Mouse (Mus musculus): Measurements from ENCODE around the gene Gm42906. TPM values are rescaled to one million over a fixed set of nuclear protein-coding genes. Genes with fewer than 3 reads are reported as not detected.
A peak's percentile ranks its signal among the peaks of the same experiment; 100 is the strongest.

The Gm42906 gene
- polyA plus RNA-seq, 1 experiment from 2014 or later = not detected

DNA sequence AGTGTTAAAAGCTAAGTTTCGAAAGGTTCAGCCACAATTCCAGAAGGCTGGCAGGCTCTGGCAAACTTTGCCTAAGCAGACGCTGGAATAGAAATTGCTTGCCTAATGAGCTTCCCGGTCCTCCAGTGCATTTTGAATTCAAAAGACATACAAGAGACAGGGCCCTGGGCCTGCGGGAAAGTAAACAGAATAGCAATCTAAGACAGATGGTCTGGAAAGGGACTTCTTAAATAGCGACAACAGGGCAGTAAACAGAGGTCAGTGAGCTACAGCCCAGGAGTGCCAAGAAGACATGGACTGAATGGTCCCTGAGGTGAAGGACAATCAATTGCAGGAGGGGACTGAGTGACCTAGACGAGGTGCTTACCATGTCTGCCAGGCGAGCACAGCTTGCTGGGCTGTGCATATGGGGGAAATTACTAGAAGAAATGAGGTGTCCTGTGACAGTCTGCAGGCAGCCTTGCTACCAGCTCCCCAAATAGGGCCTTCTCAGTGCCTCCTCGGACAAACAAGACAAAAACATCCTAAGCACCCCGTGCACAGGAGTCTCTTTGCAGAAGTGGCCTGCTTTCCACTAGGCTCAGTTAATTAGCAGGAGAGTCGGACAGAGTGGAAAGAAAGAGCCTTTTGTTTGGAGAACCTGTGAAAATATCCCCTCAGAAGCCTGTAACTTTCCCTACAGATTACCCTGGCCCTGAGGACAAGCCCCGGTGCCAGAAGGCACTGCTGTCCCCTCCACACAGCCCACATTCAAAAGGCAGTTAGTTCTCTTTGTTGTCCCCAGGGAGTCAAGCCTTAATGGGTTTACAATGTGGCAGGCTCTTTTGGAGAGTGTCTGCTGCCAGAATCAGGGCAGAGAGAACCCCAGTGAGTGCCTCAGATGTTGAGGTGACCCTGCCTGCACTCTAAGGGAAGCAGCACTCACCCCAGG is 285.0 kb downstream of the Gm42906 start:
- H3K9ac ChIP-seq = peak overlapping the region; percentile 25; the same call in 1 of the 2 replicates
- DNase-seq (peak; percentile 85), ATAC-seq (ENCODE audit: insufficient read depth) (peak; percentile 92)
- no peaks in the 10 kb centered on the region for H3K27me3 ChIP-seq (ENCODE audit: insufficient read depth, low read length)
- H3K4me2 ChIP-seq = peak overlapping the region; percentile 8; the same call in 1 of the 2 replicates
- H3K9me3 ChIP-seq (ENCODE audit: low read depth, low read length) = no peaks in the 10 kb centered on the region
- peak overlapping the region; percentile 90 for H3K27ac ChIP-seq (ENCODE audit: low read depth)
- peaks cover 25% of the 10 kb centered on the region for H3K4me1 ChIP-seq (ENCODE audit: insufficient read depth)
- WGBS = 11% methylated on average over 11 of the region's 11 CpGs
- H3K4me3 ChIP-seq (ENCODE audit: low read depth, low read length) = no peak overlapping the region
- no peak for TF ChIP-seq CTCF (IDR thresholded peaks at IDR 0.05; ENCODE audit: low read depth)
- H3K36me3 ChIP-seq (ENCODE audit: insufficient read depth) = no peaks in the 10 kb centered on the region

- Histone ChIP-seq H3K4me1 (ENCODE audit: insufficient read depth) (peaks cover 25% of the 10 kb centered on the region), H3K9me3 (ENCODE audit: low read depth, low read length) (no peaks in the 10 kb centered on the region), H3K9ac (no peak overlapping the region), H3K27ac (ENCODE audit: low read depth) (peak overlapping the region; percentile 90), H3K27me3 (ENCODE audit: insufficient read depth, low read length) (no peaks in the 10 kb centered on the region), H3K4me3 (ENCODE audit: low read depth, low read length) (no peak overlapping the region), H3K36me3 (ENCODE audit: insufficient read depth) (no peaks in the 10 kb centered on the region), H3K4me2 (peak overlapping the region; percentile 8; the same call in 1 of the 2 replicates)
- ATAC-seq (ENCODE audit: insufficient read depth) = peak; percentile 38
- WGBS = 21% methylated on average over 5 of the region's 5 CpGs
- TF ChIP-seq CTCF (IDR thresholded peaks at IDR 0.05; ENCODE audit: low read depth) = peak; percentile 85
- peak; percentile 76 for DNase-seq
Measured at GRCm38 (mm10) chr5:151142241-151142640, 285.7 kb downstream of the Gm42906 start.

DNA sequence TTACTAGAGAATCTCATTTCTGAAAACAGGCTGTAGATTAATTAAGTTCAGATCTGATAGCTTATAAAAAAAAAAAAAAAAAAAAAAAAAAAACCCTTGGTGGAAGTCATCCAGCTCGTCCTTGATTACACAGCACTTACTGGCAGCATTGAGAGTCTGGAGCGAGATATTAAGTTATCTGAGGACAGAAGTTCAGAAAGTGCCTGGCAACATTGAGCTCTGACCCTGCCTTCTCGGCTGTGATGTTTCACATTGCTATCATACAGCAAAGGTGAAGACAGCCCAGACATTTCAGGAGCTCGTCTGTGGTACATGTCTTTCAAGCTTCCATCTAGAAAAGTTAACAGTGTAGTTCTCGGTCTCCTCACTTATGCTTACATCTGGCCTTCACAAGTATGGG is 290.1 kb downstream of the Gm42906 start:
- Histone ChIP-seq H3K27ac (ENCODE audit: low read depth) (no peak overlapping the region), H3K27me3 (ENCODE audit: insufficient read depth, low read length) (no peaks in the 10 kb centered on the region), H3K9ac (no peak overlapping the region), H3K4me1 (ENCODE audit: insufficient read depth) (peaks cover 28% of the 10 kb centered on the region), H3K36me3 (ENCODE audit: insufficient read depth) (no peaks in the 10 kb centered on the region), H3K4me2 (no peak overlapping the region), H3K9me3 (ENCODE audit: low read depth, low read length) (no peaks in the 10 kb centered on the region), H3K4me3 (ENCODE audit: low read depth, low read length) (no peak overlapping the region)
- no peak for TF ChIP-seq CTCF (IDR thresholded peaks at IDR 0.05; ENCODE audit: low read depth)
- DNase-seq = no peak
- no peak for ATAC-seq (ENCODE audit: insufficient read depth)
- WGBS = 68% methylated on average over 5 of the region's 5 CpGs

DNA sequence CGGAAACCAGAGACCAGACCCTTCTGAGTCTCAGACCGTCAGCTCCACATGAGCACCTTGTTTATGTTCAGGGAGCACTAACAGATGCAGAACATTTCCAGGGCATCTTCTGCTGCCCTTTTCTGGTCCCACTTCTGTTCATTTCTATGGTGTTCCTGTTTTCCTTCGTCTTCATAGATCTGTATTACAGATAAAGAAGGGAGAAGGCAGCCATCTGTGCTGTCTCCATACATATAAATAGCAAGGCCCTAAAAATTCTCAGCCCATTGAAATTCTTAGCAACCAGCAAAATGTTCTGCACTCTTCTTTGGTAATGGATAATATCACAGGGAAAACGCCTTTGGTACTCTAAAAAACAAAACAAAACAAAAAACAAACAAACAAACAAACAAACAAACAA is 290.7 kb downstream of the Gm42906 start:
- TF ChIP-seq CTCF (IDR thresholded peaks at IDR 0.05; ENCODE audit: low read depth) = no peak
- Histone ChIP-seq H3K4me1 (ENCODE audit: insufficient read depth) (peaks cover 23% of the 10 kb centered on the region), H3K27me3 (ENCODE audit: insufficient read depth, low read length) (no peaks in the 10 kb centered on the region), H3K9me3 (ENCODE audit: low read depth, low read length) (no peaks in the 10 kb centered on the region), H3K4me3 (ENCODE audit: low read depth, low read length) (no peak overlapping the region), H3K4me2 (no peak overlapping the region), H3K9ac (no peak overlapping the region), H3K27ac (ENCODE audit: low read depth) (no peak overlapping the region), H3K36me3 (ENCODE audit: insufficient read depth) (no peaks in the 10 kb centered on the region)
- WGBS = 79% methylated on average over 4 of the region's 4 CpGs
- ATAC-seq (ENCODE audit: insufficient read depth) (no peak), DNase-seq (no peak)

- 25% methylated on average over 6 of the region's 6 CpGs for WGBS
- Histone ChIP-seq H3K4me3 (ENCODE audit: low read depth, low read length) (no peak overlapping the region), H3K4me1 (ENCODE audit: insufficient read depth) (peaks cover 16% of the 10 kb centered on the region), H3K36me3 (ENCODE audit: insufficient read depth) (no peaks in the 10 kb centered on the region), H3K9ac (no peak overlapping the region), H3K4me2 (no peak overlapping the region), H3K9me3 (ENCODE audit: low read depth, low read length) (no peaks in the 10 kb centered on the region), H3K27ac (ENCODE audit: low read depth) (peak overlapping the region; percentile 73), H3K27me3 (ENCODE audit: insufficient read depth, low read length) (no peaks in the 10 kb centered on the region)
- DNase-seq (peak; percentile 71), ATAC-seq (ENCODE audit: insufficient read depth) (peak; percentile 71; the same call in 1 of the 2 replicates)
- TF ChIP-seq CTCF (IDR thresholded peaks at IDR 0.05; ENCODE audit: low read depth) = no peak
Measured at GRCm38 (mm10) chr5:151135965-151136364, 292.0 kb downstream of the Gm42906 start.

GRCm38 (mm10) chr5:151135078-151135826 is 292.7 kb downstream of the Gm42906 start:
- Histone ChIP-seq H3K9me3 (ENCODE audit: low read depth, low read length) (no peaks in the 10 kb centered on the region), H3K9ac (no peak overlapping the region), H3K4me3 (ENCODE audit: low read depth, low read length) (no peak overlapping the region), H3K4me1 (ENCODE audit: insufficient read depth) (peaks cover 16% of the 10 kb centered on the region), H3K27ac (ENCODE audit: low read depth) (peak overlapping the region; percentile 73), H3K4me2 (no peak overlapping the region), H3K36me3 (ENCODE audit: insufficient read depth) (no peaks in the 10 kb centered on the region), H3K27me3 (ENCODE audit: insufficient read depth, low read length) (no peaks in the 10 kb centered on the region)
- no peak for TF ChIP-seq CTCF (IDR thresholded peaks at IDR 0.05; ENCODE audit: low read depth)
- 44% methylated on average over 8 of the region's 8 CpGs for WGBS
- ATAC-seq (ENCODE audit: insufficient read depth) (peak; percentile 21; the same call in 1 of the 2 replicates), DNase-seq (peak; percentile 53)

- H3K4me2 ChIP-seq = no peak overlapping the region
- H3K27me3 ChIP-seq (ENCODE audit: insufficient read depth, low read length) = no peaks in the 10 kb centered on the region
- H3K9ac ChIP-seq = no peak overlapping the region
- no peaks in the 10 kb centered on the region for H3K9me3 ChIP-seq (ENCODE audit: low read depth, low read length)
- TF ChIP-seq CTCF (IDR thresholded peaks at IDR 0.05; ENCODE audit: low read depth) = no peak
- no peak for ATAC-seq (ENCODE audit: insufficient read depth)
- peaks cover 16% of the 10 kb centered on the region for H3K4me1 ChIP-seq (ENCODE audit: insufficient read depth)
- WGBS = 92% methylated on average over 4 of the region's 4 CpGs
- no peak for DNase-seq
- H3K27ac ChIP-seq (ENCODE audit: low read depth) = no peak overlapping the region
- no peaks in the 10 kb centered on the region for H3K36me3 ChIP-seq (ENCODE audit: insufficient read depth)
- H3K4me3 ChIP-seq (ENCODE audit: low read depth, low read length) = no peak overlapping the region
Measured at GRCm38 (mm10) chr5:151134202-151134601, 293.8 kb downstream of the Gm42906 start.

Data from lung, embryonic 14.5 days (tissue).